Mouse (Mus musculus) small intestine, adult 2 months (tissue): ENCODE measurements around the gene AB124611. TPM values are rescaled to one million over a fixed set of nuclear protein-coding genes. Genes with fewer than 3 reads are reported as not detected.
"Not testable (repeated sequence)": the region's sequence is repeated elsewhere in the genome, so short reads cannot be mapped to it uniquely, and the experiment has no call there.

Experiments used
- H3K27ac ChIP-seq: fragments of 200-500 bp; 2 replicates; pipeline ENCODE4 v1.5.1; 2012; ENCODE audit warnings: low read depth, low read length, control low read depth, inconsistent platforms; ENCODE audit not compliant: insufficient read depth
- H3K27me3 ChIP-seq: fragments of 200-500 bp; 2 replicates; pipeline ENCODE4 v1.6.1; 2012; ENCODE audit warnings: mild to moderate bottlenecking, moderate library complexity, low read length, inconsistent platforms; ENCODE audit not compliant: control insufficient read depth, insufficient read depth
- H3K36me3 ChIP-seq: fragments of 200-500 bp; 2 replicates; pipeline ENCODE4 v1.6.1; 2012; ENCODE audit warnings: mild to moderate bottlenecking, low read length, control low read depth, inconsistent platforms; ENCODE audit not compliant: control insufficient read depth, insufficient read depth
- H3K4me1 ChIP-seq: fragments of 200-500 bp; 2 replicates; pipeline ENCODE4 v1.6.1; 2012; ENCODE audit warnings: low read length, inconsistent platforms, mixed read lengths; ENCODE audit not compliant: control insufficient read depth, insufficient read depth, insufficient read length
- H3K4me3 ChIP-seq: fragments of 200-500 bp; 2 replicates; pipeline ENCODE4 v1.5.1; 2012; ENCODE audit warnings: low read depth, mild to moderate bottlenecking, control low read depth, inconsistent platforms, low read length, moderate library complexity
- CTCF ChIP-seq: fragments of 200-500 bp; IDR thresholded peaks from 2 replicates; pipeline ENCODE4 v1.5.1; 2012; ENCODE audit warnings: low read depth, mild to moderate bottlenecking, control low read depth, inconsistent platforms, low read length, moderate library complexity, mixed read lengths; ENCODE audit not compliant: insufficient replicate concordance, insufficient read length; ENCODE audit errors: extremely low read depth
- POLR2A ChIP-seq: fragments of 200-500 bp; IDR thresholded peaks from 2 replicates; pipeline ENCODE4 v1.6.1; 2012; ENCODE audit warnings: low read depth, mild to moderate bottlenecking, control low read depth, inconsistent platforms, low read length, moderate library complexity
- WGBS: fragments of 180-500 bp; shearing (Covaris S2); methylation state at CpG from one replicate; pipeline ENCODE4 v1.1.7; 2018; 5-methylcytosine and 5-hydroxymethylcytosine counted together
- polyA plus RNA-seq: library from polyadenylated mRNA; depleted of rRNA; stranded (reverse); fragments of >200 nt; gene quantifications from 2 replicates; pipeline ENCODE4 v1.2.3, GENCODE M21; 2012

The AB124611 gene
- polyA plus RNA-seq, 1 experiment, result 1.4 TPM

GRCm38 (mm10) chr9:21508871-21509404 is 17.0 kb upstream of the AB124611 start:
- no peaks in the 10 kb centered on the region for H3K27me3 ChIP-seq
- no peak overlapping the region for H3K4me3 ChIP-seq
- H3K36me3 ChIP-seq, result peaks cover 41% of the 10 kb centered on the region
- peaks cover 6% of the 10 kb centered on the region for H3K4me1 ChIP-seq
- 61% methylated on average over 7 of the region's 7 CpGs for WGBS
- H3K27ac ChIP-seq, result no peak overlapping the region
- TF ChIP-seq POLR2A (no peak), CTCF (no peak)

- peaks cover 6% of the 10 kb centered on the region for H3K4me1 ChIP-seq
- peak within 1 kb of the TSS; percentile 78 for H3K4me3 ChIP-seq
- no peaks in the 10 kb centered on the region for H3K27me3 ChIP-seq
- H3K36me3 ChIP-seq, result peaks cover 30% of the 10 kb centered on the region
- H3K27ac ChIP-seq, result peak within 1 kb of the TSS; percentile 87
- WGBS, result under 1% methylated on average over 44 of the region's 44 CpGs
- peak; percentile 35; the same call in 1 of the 2 replicates for TF ChIP-seq POLR2A
- no peak for TF ChIP-seq CTCF
Observed at GRCm38 (mm10) chr9:21509772-21510688, 15.9 kb upstream of the AB124611 start, which contains the start of gene Tmed1. Gene Tmed1 (minus strand): TSS chr9:21510252.

- no peak overlapping the region for H3K27ac ChIP-seq
- TF ChIP-seq POLR2A, result no peak
- TF ChIP-seq CTCF, result no peak
- H3K4me3 ChIP-seq, result peak overlapping the region; percentile 78
- no peaks in the 10 kb centered on the region for H3K27me3 ChIP-seq
- H3K4me1 ChIP-seq, result peaks cover 6% of the 10 kb centered on the region
- WGBS, result 5% methylated on average over 7 of the region's 7 CpGs
- H3K36me3 ChIP-seq, result peaks cover 24% of the 10 kb centered on the region
Observed at GRCm38 (mm10) chr9:21510689-21511015, 15.3 kb upstream of the AB124611 start.

DNA sequence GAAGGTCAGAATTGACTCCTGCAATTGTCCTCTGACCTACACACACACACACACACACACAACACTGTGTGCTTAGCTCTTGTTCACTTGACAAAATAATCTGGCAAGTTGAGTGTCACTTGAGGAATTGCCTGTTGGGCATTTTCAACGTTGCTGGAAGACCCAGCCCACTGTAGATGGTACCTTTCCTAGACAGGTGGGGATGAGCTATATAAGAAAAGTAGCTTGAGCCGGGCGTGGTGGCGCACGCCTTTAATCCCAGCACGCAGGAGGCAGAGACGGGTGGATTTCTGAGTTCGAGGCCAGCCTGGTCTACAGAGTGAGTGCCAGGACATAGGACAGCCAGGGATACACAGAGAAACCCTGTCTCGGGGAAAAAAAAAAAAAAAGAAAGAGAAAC is 14.9 kb upstream of the AB124611 start:
- H3K27ac ChIP-seq, result no peak overlapping the region
- 67% methylated on average over 9 of the region's 9 CpGs for WGBS
- H3K27me3 ChIP-seq, result no peaks in the 10 kb centered on the region
- peaks cover 20% of the 10 kb centered on the region for H3K36me3 ChIP-seq
- H3K4me3 ChIP-seq, result no peak overlapping the region
- peaks cover 6% of the 10 kb centered on the region for H3K4me1 ChIP-seq
- TF ChIP-seq POLR2A, result no peak
- no peak for TF ChIP-seq CTCF

GRCm38 (mm10) chr9:21513466-21513865 is 12.5 kb upstream of the AB124611 start:
- WGBS, result 97% methylated on average over 4 of the region's 4 CpGs
- Histone ChIP-seq H3K4me3 (no peak overlapping the region), H3K36me3 (no peaks in the 10 kb centered on the region; the same call in 1 of the 2 replicates), H3K27me3 (no peaks in the 10 kb centered on the region), H3K4me1 (peaks cover 6% of the 10 kb centered on the region), H3K27ac (no peak overlapping the region)
- TF ChIP-seq POLR2A (no peak), CTCF (no peak)

GRCm38 (mm10) chr9:21517947-21518495 is 8.0 kb upstream of the AB124611 start:
- Histone ChIP-seq H3K27ac (no peak overlapping the region), H3K4me3 (no peak overlapping the region), H3K4me1 (no peaks in the 10 kb centered on the region), H3K27me3 (no peaks in the 10 kb centered on the region), H3K36me3 (no peaks in the 10 kb centered on the region)
- WGBS, result 41% methylated on average over 6 of the region's 6 CpGs
- no peak for TF ChIP-seq POLR2A
- TF ChIP-seq CTCF, result no peak

- 80% methylated on average over 6 of the region's 6 CpGs for WGBS
Observed at GRCm38 (mm10) chr9:21518690-21519089, 7.3 kb upstream of the AB124611 start.

More at GRCm38 (mm10) chr9:21518690-21519089, 7.3 kb upstream of the AB124611 start:
- not testable (repeated sequence) for H3K36me3 ChIP-seq, H3K4me1 ChIP-seq, H3K27me3 ChIP-seq, H3K27ac ChIP-seq, H3K4me3 ChIP-seq
